Mouse (Mus musculus) adrenal gland, adult 8-10 months (tissue): Measurements from ENCODE around the gene Rps28. TPM values are rescaled to one million over a fixed set of nuclear protein-coding genes. Genes with fewer than 3 reads are reported as not detected.

Experiments used
- DNase-seq: peaks from one replicate; pipeline ENCODE4 v3.0.0; 2022
- total RNA-seq, 4 experiments: library from RNA; stranded (reverse); gene quantifications; 2 replicates each; pipeline ENCODE4 v1.2.4; 2022

The Rps28 gene
- total RNA-seq, 4 experiments from 2014 or later, result 1,538 to 1,820 (median 1,607) TPM

DNA sequence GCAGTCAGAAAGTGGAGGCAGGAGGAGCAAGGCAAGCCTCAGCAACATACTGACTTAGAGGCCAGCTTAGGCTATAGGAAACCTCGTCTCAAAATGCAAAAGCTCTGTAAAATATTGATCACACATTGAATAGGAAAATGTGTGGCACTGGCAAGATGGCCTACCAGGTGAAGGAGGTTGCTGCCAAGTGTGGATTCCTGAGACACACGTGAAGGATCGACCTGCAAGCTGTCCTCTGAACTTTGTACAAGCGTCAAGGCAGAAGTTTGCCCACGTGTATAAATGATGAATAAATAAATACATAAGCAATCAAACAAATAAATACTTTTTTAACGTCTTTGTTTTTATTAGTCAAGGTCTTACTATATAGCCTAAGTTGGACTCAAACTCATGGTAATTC, 50.9 kb downstream of the Rps28 start:
- no peak for DNase-seq

DNA sequence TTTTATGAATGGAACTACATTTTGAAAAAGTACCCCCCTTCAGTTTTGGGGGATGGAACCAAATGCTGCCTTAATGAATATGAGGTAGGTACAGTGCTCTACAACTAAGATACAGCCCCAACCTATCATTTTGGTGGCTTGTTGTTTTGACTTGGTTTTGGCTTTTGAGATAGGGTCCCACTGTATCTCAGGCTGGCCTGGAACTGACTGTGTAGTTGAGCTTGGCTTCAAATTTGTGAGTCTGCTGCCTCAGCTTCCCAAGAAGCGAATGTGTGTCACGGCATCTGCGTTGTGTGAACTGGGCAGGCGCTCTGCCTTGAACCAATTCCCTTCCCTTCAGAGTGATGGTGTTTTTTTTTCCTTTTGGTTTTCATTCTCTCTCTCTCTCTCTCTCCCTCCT, 52.7 kb downstream of the Rps28 start:
- DNase-seq, result no peak

Other genes starting within 250 kb of the Rps28 start
- 10 to 100 TPM; 35.0 to 68.4 (median 50.1) TPM for gene Zfp414, start 195.5 kb downstream of the Rps28 start, total RNA-seq
- gene Pram1, start 186.5 kb downstream of the Rps28 start, total RNA-seq, result 1 to 10 TPM in 2 of 4 experiments, under 1 TPM in 1, not detected in 1; 0.87 to 2.2 (median 2.1) TPM
- 100 to 1,000 TPM; 130 to 158 (median 141) TPM for gene Hnrnpm, start 137.7 kb downstream of the Rps28 start, total RNA-seq
- gene March2, start 105.9 kb downstream of the Rps28 start, total RNA-seq, result 100 to 1,000 TPM in 3 of 4 experiments, 10 to 100 TPM in 1; 96.1 to 125 (median 112) TPM
- gene Rab11b, start 64.0 kb downstream of the Rps28 start, total RNA-seq, result 100 to 1,000 TPM; 251 to 297 (median 270) TPM
- 10 to 100 TPM; 37.2 to 78.4 (median 46.3) TPM for gene Angptl4, start 42.7 kb downstream of the Rps28 start, total RNA-seq
- 100 to 1,000 TPM in 3 of 4 experiments, 10 to 100 TPM in 1; 69.8 to 130 (median 111) TPM for gene Kank3, start 14.0 kb downstream of the Rps28 start, total RNA-seq
- gene Ndufa7, start within 50 bp of the Rps28 start, total RNA-seq, result 100 to 1,000 TPM; 371 to 504 (median 430) TPM
- gene Cd320, start 18.5 kb upstream of the Rps28 start, total RNA-seq, result 10 to 100 TPM; 29.5 to 63.3 (median 37.6) TPM
- not detected for gene Gm7029, start 49.3 kb upstream of the Rps28 start, total RNA-seq
- 1 to 10 TPM; 1.7 to 3.2 (median 2.6) TPM for gene Kifc1, start 66.1 kb upstream of the Rps28 start, total RNA-seq
- gene Platr17, start 80.6 kb upstream of the Rps28 start, total RNA-seq, result not detected
- gene Daxx, start 84.9 kb upstream of the Rps28 start, total RNA-seq, result 10 to 100 TPM; 30.2 to 36.2 (median 33.8) TPM
- 100 to 1,000 TPM; 195 to 259 (median 213) TPM for gene Tapbp, start 91.3 kb upstream of the Rps28 start, total RNA-seq
- gene Zbtb22, start 91.3 kb upstream of the Rps28 start, total RNA-seq, result 10 to 100 TPM; 35.3 to 39.7 (median 37.5) TPM
- 10 to 100 TPM; 42.1 to 76.2 (median 60.1) TPM for gene Rgl2, start 105.0 kb upstream of the Rps28 start, total RNA-seq
- 100 to 1,000 TPM in 1 of 4 experiments, 10 to 100 TPM in 3; 74.1 to 119 (median 79.6) TPM for gene Pfdn6, start 115.8 kb upstream of the Rps28 start, total RNA-seq
- 10 to 100 TPM; 30.0 to 43.8 (median 35.1) TPM for gene Wdr46, start 116.1 kb upstream of the Rps28 start, total RNA-seq
- 1 to 10 TPM; 6.9 to 8.7 (median 7.6) TPM for gene B3galt4, start 126.9 kb upstream of the Rps28 start, total RNA-seq
- gene Vps52, start 131.2 kb upstream of the Rps28 start, total RNA-seq, result 10 to 100 TPM; 58.6 to 83.5 (median 69.6) TPM
- 100 to 1,000 TPM; 668 to 711 (median 693) TPM for gene Rps18, start 131.4 kb upstream of the Rps28 start, total RNA-seq
- 100 to 1,000 TPM; 493 to 638 (median 583) TPM for gene H2-K1, start 175.8 kb upstream of the Rps28 start, total RNA-seq
- gene Ring1, start 200.1 kb upstream of the Rps28 start, total RNA-seq, result 10 to 100 TPM; 42.7 to 84.4 (median 60.7) TPM
- 100 to 1,000 TPM; 249 to 289 (median 271) TPM for gene H2-Ke6, start 203.5 kb upstream of the Rps28 start, total RNA-seq
- 100 to 1,000 TPM; 176 to 248 (median 200) TPM for gene Slc39a7, start 207.1 kb upstream of the Rps28 start, total RNA-seq
- 10 to 100 TPM; 54.8 to 70.9 (median 62.7) TPM for gene Rxrb, start 207.2 kb upstream of the Rps28 start, total RNA-seq
- gene Col11a2, start 214.9 kb upstream of the Rps28 start, total RNA-seq, result 1 to 10 TPM in 3 of 4 experiments, under 1 TPM in 1; 0.55 to 1.7 (median 1.4) TPM